Mouse (Mus musculus) kidney, adult 2 months (tissue): ENCODE results near the gene Rps6kb2. TPM values are rescaled to one million over a fixed set of nuclear protein-coding genes. Genes with fewer than 3 reads are reported as not detected.

Source experiments
- DNase-seq: peaks from one replicate; pipeline ENCODE4 v3.0.0; 2021
- H3K27ac ChIP-seq: fragments of 200-500 bp; 2 replicates; pipeline ENCODE4 v1.5.1; 2012; ENCODE audit warnings: low read depth, low read length, control low read depth, inconsistent platforms; ENCODE audit not compliant: insufficient read depth
- H3K27me3 ChIP-seq: fragments of 200-500 bp; replicated peaks from 2 replicates; pipeline ENCODE4 v1.6.1; 2012; ENCODE audit warnings: mild to moderate bottlenecking, moderate library complexity, low read length, inconsistent platforms; ENCODE audit not compliant: control insufficient read depth, insufficient read depth
- H3K36me3 ChIP-seq: fragments of 200-500 bp; 2 replicates; pipeline ENCODE4 v1.6.1; 2012; ENCODE audit warnings: mild to moderate bottlenecking, moderate library complexity, low read length, inconsistent platforms; ENCODE audit not compliant: control insufficient read depth, insufficient read depth
- H3K4me1 ChIP-seq: fragments of 200-500 bp; 2 replicates; pipeline ENCODE4 v1.6.1; 2011; ENCODE audit warnings: low read length; ENCODE audit not compliant: control insufficient read depth, insufficient read depth
- H3K4me3 ChIP-seq: fragments of 200-500 bp; 2 replicates; pipeline ENCODE4 v1.5.1; 2011; ENCODE audit warnings: mild to moderate bottlenecking, low read depth, low read length, control low read depth; ENCODE audit not compliant: insufficient read depth
- CTCF ChIP-seq: fragments of 200-500 bp; conservative IDR thresholded peaks from 2 replicates; pipeline ENCODE4 v1.5.1; 2011; ENCODE audit warnings: low read depth, mild to moderate bottlenecking, control low read depth, low read length, moderate library complexity, mixed read lengths; ENCODE audit not compliant: insufficient read depth, insufficient read length
- POLR2A ChIP-seq: fragments of 200-500 bp; IDR thresholded peaks from one replicate; pipeline ENCODE4 v1.6.1; 2011; ENCODE audit warnings: low read depth, low read length, control low read depth
- WGBS: fragments of 180-500 bp; shearing (Covaris S2); methylation state at CpG from one replicate; pipeline ENCODE4 v1.1.7; 2018; 5-methylcytosine and 5-hydroxymethylcytosine counted together
- polyA plus RNA-seq: library from polyadenylated mRNA; depleted of rRNA; stranded (reverse); fragments of >200 nt; gene quantifications from 2 replicates; pipeline ENCODE4 v1.2.3, GENCODE M21; 2012

The Rps6kb2 gene
- polyA plus RNA-seq, 1 experiment: 41.0 TPM

DNA sequence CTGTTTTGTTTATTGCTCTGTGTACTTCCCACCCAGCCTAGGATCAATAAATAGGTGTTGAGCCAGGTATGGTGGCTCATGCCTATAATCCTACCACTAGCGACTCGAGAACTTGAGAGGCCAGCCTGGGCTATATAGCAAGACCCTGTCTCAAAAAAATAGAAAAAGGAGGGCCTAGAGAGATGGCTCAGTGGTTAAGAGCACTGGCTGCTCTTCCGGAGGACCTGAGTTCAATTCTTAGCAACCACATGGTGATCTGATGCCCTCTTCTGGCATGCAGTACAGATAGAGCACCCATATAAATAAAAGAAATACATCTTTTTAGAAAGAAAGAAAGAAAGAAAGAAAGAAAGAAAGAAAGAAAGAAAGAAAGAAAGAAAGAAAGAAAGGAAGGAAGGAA lies 40.0 kb upstream of the Rps6kb2 start:
- WGBS: 60% methylated on average over 3 of the region's 3 CpGs
- no peak for DNase-seq
- Histone ChIP-seq H3K4me3 (no peak overlapping the region), H3K27ac (no peak overlapping the region), H3K36me3 (no peaks in the 10 kb centered on the region), H3K4me1 (peaks cover 14% of the 10 kb centered on the region), H3K27me3 (no peaks in the 10 kb centered on the region)
- TF ChIP-seq CTCF (no peak), POLR2A (no peak)

DNA sequence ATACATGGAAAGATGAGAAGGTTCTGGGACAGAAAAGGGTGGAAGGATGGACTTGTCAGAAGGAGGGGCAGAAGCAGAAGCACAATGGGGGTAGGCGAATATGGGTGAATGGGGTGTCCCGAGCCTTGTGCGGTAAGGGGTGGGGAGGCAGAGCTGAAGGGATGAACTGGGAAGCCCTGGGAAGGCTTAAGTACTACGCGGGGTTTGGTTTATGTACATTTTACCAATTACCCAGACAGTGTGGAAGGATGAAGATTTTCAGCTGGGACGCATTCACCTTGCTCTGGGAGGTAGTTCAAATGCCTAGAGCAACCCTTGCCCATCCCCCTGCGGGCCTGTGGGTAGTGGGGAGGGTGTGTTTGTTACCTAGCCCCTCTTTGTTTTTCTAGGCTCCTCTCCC lies 39.0 kb upstream of the Rps6kb2 start:
- H3K27ac ChIP-seq: no peak overlapping the region
- no peaks in the 10 kb centered on the region for H3K27me3 ChIP-seq
- 48% methylated on average over 7 of the region's 7 CpGs for WGBS
- no peaks in the 10 kb centered on the region for H3K36me3 ChIP-seq
- peaks cover 14% of the 10 kb centered on the region for H3K4me1 ChIP-seq
- no peak for TF ChIP-seq POLR2A
- no peak for TF ChIP-seq CTCF
- H3K4me3 ChIP-seq: peak overlapping the region; percentile 65; the same call in 1 of the 2 replicates
- no peak for DNase-seq

DNA sequence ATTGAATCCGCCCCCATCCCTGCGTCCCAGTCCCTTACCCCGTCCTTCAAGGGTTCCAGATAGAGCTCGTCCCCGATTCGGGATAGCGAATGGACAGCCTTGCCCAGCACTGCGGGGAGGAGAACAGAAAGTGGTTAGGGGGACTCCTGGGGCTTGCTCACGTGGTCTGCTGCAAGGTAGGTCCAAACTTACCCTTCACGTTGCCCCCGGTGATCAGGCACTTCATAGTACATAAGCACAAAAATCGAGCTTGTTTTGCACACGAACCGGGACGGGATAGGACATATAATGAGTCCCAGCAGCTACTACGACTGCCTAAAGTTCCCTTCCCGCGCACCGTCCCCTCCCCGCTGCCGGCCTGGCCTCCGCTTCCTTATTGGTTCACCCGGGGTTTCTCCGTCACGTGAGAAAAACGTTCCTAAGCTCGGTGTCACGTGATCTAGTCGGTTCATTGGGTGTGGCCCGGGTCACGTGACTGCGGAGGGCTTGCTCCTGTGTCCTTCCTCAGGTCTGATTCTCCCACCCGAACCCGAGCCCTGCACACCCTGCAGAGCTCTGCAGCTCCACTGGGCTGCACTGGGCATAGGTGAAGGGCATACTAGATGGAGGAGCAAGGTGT lies 38.2 kb upstream of the Rps6kb2 start, which contains the start of gene Rad9a:
TSS of gene Rad9a (minus strand) at position 372 of the 619 bp plus-strand sequence.
- Histone ChIP-seq H3K4me3 (peak within 1 kb of the TSS; percentile 65), H3K27me3 (no peaks in the 10 kb centered on the region), H3K36me3 (no peaks in the 10 kb centered on the region), H3K27ac (peak within 1 kb of the TSS; percentile 54), H3K4me1 (peaks cover 14% of the 10 kb centered on the region)
- under 1% methylated on average over 34 of the region's 34 CpGs for WGBS
- peak; percentile 99 for DNase-seq
- no peak for TF ChIP-seq CTCF
- peak; percentile 75 for TF ChIP-seq POLR2A

DNA sequence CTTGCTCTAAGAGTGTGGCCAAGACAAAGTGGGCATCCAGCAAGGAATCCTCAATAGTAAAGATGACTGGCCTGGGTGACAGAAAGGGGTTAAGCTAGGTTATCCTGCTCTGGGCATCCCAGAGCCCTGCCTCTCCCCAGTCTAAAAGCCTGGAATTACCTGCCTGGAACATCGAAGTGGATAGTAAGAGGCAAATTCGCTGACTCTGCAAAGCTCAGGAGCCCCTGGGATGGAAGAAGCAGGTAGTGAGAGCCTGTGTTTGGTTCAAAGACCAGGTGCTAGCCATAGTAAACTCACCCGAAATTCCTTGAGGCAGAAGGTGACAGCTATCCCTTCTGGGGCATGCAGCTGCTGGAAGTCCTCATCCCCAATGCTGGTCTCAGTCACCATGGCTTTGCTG lies 34.0 kb upstream of the Rps6kb2 start:
- no peak overlapping the region for H3K4me3 ChIP-seq
- H3K4me1 ChIP-seq: peaks cover 21% of the 10 kb centered on the region
- no peak for DNase-seq
- no peaks in the 10 kb centered on the region for H3K27me3 ChIP-seq
- no peak for TF ChIP-seq CTCF
- TF ChIP-seq POLR2A: no peak
- peaks cover 2% of the 10 kb centered on the region; the same call in 1 of the 2 replicates for H3K36me3 ChIP-seq
- 63% methylated on average over 3 of the region's 3 CpGs for WGBS
- no peak overlapping the region for H3K27ac ChIP-seq

DNA sequence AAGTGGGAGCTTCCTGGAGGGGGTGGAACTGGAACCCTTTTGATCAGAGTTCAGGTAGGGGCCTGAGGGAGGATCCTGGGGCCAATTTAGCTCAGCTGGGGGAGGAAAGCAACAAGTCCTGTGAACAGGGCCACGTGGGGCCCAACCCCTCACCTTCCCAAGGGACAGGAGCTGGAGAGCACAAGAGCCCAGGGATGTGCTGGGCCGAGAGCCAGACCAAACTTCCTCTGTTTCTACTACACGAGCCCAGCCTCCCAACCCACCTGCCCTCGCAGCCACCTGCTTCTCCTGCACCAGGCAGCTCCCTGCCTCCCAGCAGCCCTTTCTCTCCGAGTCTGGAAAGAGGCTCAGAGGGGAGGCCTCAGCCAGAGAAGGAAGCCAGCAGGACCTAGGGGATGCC lies 33.4 kb upstream of the Rps6kb2 start:
- 20% methylated on average over 5 of the region's 5 CpGs for WGBS

DNA sequence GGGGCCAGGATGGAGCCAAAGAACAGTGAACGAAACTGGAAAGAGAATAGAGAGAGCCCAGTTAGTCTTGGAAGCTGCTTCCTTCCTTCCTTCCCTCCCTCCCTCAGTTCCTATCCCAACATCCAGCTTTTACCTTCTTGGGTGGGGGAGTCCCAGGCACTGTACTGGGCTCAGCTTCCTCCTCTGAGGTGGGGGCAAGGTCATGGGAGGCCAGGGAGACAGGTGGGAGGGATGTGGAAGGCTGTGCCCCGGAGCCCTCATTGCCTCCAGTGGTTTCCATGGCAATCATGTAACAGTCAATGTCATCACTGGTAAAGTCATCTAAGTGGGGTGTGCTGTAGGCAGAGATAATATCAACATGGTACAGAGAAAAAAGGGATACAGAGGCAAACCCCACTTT lies 32.9 kb upstream of the Rps6kb2 start:
- DNase-seq: no peak
- Histone ChIP-seq H3K4me1 (peaks cover 19% of the 10 kb centered on the region), H3K27me3 (no peaks in the 10 kb centered on the region), H3K27ac (no peak overlapping the region), H3K4me3 (no peak overlapping the region), H3K36me3 (peaks cover 2% of the 10 kb centered on the region; the same call in 1 of the 2 replicates)
- TF ChIP-seq CTCF: no peak
- TF ChIP-seq POLR2A: no peak
- 53% methylated on average over 2 of the region's 2 CpGs for WGBS

More for the DNA sequence above, 33.4 kb upstream of the Rps6kb2 start:
- DNase-seq: peak; percentile 43
- Histone ChIP-seq H3K36me3 (peaks cover 2% of the 10 kb centered on the region; the same call in 1 of the 2 replicates), H3K27me3 (no peaks in the 10 kb centered on the region), H3K4me3 (no peak overlapping the region), H3K27ac (no peak overlapping the region), H3K4me1 (peaks cover 16% of the 10 kb centered on the region)
- no peak for TF ChIP-seq POLR2A
- no peak for TF ChIP-seq CTCF

DNA sequence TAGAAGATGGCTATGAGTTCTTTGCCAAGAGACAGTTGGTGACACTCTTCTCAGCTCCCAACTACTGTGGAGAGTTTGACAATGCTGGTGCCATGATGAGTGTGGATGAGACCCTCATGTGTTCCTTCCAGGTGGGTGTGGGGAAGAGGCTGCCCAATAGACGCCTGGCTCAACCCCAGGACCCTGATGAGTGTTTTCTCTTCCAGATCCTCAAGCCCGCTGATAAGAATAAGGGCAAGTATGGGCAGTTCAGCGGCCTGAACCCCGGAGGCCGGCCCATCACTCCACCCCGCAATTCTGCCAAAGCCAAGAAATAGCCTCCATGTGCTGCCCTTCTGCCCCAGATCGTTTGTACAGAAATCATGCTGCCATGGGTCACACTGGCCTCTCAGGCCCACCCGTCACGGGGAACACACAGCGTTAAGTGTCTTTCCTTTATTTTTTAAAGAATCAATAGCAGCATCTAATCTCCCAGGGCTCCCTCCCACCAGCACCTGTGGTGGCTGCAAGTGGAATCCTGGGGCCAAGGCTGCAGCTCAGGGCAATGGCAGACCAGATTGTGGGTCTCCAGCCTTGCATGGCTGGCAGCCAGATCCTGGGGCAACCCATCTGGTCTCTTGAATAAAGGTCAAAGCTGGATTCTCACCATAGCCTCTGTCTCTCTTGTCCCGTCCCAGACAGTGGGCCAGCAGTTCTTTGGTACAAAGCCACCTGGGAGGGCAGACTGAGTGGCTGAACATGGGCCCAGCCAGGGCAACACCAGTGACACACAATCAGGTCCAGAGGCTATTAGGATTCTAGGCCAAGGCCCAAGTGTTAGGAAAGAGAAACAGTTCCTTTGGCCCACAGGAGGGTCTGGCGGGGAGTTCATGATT lies 31.9 kb upstream of the Rps6kb2 start:
- DNase-seq: peak; percentile 42
- H3K36me3 ChIP-seq: peaks cover 2% of the 10 kb centered on the region; the same call in 1 of the 2 replicates
- no peaks in the 10 kb centered on the region for H3K27me3 ChIP-seq
- WGBS: 76% methylated on average over 12 of the region's 12 CpGs
- no peak overlapping the region for H3K4me3 ChIP-seq
- peaks cover 11% of the 10 kb centered on the region; the same call in 1 of the 2 replicates for H3K4me1 ChIP-seq
- TF ChIP-seq POLR2A: no peak
- no peak for TF ChIP-seq CTCF
- H3K27ac ChIP-seq: no peak overlapping the region
